Mouse (Mus musculus): Measurements from ENCODE around the gene Limk1.

Gene Limk1

DNA sequence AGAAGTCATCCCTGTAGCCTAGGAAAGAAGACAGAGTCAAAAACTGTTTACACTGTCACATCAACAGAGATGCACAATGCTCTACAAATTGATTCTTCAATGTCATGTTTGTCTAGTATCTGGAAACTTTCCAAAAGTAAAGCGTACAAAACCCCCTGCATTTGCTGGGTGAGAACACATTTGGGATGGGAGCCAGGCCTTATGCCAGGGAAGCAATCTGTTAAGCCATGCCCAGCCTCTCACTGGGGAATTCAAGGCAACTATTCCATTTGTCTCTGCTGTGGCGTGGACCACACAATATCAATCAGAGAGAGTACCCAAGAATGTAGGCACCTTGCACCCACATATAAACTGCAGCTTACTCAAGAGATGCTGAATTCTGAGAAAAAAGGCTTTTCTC, 66.3 kb downstream of the Limk1 start:
- peak; percentile 38 to 68 for DNase-seq

DNA sequence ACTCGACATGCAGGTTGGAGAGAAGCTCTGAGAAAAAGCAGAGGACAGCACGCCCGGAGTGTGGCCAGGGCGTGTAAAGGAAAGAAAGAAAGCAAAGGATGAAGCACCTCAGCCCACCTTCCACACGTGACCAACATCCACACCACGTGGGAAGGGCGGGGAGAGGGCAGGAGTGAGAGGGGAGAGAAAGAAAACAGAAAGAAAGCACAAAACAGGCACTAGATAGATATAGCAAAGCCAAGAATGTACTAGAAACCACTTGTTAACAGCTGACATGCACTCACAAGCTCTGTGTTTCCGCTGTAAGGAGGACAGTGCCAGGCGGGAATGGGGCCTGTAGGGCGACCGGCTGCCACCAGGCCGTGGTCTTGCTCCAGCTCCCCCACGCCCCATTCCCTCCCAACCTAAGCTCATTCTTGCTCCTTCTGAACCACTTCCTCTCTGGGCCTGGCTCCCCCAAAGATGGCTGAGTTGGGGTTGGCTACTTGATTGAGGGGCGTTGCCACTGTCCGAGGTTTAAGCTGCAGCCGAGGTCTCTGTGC, 67.2 kb downstream of the Limk1 start:
- DNase-seq = no peak

DNA sequence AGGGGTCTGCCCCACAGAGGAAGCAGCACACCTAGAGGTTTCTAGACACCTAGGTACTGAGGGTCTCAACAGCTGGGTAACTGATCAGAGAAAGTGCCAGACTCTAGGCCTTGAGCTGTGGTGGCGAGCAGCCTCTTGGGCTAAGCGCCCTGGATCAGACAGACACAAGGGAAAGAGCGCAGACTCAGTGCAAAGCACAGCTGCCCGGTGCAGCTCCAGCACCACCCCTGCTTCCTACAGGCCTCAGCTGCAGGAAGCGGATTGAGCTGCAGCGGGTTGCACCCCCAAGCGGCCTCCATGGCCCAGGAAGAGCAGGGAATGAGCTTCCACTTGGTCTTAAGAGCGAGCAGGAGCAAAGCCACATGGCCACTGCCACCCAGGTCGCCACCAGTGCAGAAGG, 67.9 kb downstream of the Limk1 start:
- DNase-seq = no peak

DNA sequence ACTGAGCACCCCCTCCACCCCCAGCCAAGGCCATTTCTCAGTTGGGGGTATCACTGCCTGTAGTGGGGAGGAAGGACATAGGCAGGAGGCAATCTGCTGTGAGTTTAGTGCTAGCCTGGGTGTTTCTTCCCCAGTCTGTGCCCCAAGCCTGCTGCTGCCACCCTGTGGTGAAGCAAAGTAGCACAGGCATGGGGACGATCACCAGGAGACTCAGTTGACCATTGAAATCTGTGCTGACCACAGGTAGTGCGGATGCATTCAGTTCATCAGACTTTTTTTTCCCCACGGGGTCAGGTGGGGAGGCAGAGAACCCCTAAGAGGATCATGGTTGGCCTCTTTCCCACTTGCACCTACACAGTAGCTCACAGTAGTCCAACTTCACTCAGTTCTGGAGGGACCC, 71.3 kb downstream of the Limk1 start:
- DNase-seq = peak; percentile 65 to 77

DNA sequence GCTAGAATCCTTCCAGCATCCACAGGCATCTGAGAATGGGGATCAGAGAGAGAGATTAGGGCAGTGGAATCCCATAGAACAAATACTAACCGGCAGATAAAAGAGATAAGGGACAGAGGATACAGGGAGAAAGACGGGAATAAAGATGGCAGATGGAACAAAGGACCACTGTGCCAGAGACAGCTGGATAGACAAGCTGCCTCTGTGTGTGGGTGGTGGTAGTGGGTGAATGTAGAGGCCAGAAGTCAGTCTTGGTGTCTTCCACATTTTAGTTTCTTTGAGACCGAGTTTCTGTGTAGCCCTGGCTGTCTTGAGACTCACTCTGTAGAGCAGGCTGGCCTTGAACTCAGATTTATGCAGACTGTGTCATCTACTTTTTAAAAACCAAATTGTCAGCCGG, 72.6 kb downstream of the Limk1 start:
- DNase-seq = no peak

DNA sequence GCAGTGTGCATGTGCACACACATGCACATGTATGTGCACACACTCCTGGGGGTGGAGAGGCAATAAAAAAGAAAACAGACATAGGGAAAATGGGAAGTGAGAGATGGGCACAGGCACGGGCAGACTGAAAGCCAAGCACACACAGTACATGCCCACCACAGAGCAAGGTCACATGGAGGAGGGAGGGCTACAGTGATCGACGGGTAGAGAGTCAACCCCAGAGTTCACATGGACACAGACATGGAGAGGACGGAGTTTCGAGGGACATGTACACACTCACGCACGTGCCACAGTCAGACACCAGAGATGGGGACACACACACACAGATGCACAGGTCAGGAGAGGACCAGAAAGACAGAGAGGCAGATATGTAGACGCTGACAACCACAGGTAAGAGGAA, 73.0 kb downstream of the Limk1 start:
- no peak for DNase-seq

DNA sequence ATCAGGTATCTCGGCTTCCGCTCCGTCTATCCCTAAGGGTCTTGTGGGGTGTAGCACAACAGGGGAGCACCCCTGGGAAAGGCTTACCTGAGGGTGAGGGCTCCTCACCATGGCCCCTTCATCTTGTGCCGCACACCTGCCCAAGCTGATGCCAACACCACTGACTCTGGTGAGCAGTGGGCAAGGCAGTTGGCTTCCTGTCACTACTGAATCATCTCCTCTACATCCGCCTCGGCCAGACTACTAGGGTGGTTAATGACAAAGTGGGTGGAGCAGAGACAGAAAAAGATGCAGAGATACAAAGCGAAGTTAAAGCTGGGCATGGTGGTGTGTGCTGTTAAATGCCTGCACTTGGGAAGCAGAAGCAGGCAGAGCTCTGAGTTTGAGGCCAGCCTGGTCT, 73.6 kb downstream of the Limk1 start, which contains the start of gene Lat2:
Gene Lat2 (minus strand): TSS at position 224 of the 400 bp plus-strand sequence.
- DNase-seq = no peak

DNA sequence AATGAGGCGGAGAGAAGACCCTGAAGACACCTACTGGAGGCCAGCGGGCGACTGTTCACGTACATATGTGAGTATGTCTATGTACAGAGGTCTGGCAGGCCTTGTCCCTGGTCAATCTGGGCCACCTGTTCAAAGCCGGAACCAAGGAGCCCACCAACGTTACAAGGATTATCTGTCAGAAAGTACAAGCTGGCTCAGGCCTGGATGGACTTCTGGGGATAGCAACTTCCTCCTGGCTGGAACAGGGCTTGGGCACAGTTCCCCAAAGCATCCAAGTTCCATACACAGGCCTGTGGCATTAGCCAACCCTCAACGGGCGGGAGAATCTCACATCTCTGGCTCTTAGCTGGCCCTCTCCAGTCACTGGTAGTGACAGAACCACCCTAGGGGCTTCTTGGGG, 74.1 kb downstream of the Limk1 start:
- no peak for DNase-seq

DNA sequence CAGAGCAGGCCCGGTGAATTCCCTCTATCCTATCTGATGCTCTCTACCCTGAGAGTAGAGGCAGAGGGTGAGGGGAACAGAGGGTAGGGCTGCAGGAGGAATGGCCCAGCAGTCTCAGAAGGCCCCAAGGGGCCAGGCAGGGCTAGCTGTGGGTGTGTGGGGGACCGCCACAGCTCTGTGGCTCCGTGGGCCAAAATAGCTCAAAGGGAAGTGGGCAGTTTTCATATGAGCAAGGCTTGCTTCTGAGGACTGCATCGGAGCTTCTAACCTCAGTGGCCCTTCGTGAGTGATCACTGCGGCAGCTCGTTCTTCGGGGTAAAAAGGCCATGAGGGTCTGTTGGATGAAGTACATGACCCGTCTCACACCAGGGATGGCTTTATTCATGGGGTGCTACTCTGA, 74.7 kb downstream of the Limk1 start:
- DNase-seq = no peak

DNA sequence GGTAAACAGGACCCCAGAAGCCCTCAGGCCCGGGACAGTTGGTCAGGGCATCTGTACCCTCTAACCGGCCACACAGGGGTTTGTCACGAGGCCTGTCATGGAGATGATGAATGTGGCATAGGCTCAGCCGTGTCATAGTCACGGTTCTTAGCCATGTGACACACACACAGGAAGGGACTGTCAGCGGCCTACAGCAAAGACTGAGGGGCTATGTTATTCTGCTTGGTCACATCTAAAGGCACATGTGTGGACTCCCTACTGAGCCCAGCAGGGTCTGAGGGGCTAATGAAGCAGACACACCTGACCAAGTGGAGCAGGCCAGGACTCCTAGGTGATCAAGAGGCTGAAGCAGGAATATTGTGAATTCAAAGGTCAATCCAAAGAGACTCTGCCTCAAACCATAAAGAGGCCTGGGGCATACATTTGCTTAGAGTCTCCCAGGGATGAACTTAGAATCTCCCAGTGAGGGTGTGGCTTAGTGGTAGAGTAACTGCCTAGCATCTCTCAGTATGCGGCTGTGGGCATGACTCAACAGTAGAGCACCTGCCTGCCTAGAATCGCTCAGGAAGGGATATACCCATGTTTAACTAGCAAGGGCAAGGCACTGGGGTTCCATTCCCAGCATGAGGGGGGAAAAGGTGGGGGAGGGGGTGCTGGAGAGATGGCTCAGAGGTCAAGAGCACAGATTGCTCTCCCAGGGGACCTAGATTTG, 76.4 kb downstream of the Limk1 start:
- DNase-seq = no peak

DNA sequence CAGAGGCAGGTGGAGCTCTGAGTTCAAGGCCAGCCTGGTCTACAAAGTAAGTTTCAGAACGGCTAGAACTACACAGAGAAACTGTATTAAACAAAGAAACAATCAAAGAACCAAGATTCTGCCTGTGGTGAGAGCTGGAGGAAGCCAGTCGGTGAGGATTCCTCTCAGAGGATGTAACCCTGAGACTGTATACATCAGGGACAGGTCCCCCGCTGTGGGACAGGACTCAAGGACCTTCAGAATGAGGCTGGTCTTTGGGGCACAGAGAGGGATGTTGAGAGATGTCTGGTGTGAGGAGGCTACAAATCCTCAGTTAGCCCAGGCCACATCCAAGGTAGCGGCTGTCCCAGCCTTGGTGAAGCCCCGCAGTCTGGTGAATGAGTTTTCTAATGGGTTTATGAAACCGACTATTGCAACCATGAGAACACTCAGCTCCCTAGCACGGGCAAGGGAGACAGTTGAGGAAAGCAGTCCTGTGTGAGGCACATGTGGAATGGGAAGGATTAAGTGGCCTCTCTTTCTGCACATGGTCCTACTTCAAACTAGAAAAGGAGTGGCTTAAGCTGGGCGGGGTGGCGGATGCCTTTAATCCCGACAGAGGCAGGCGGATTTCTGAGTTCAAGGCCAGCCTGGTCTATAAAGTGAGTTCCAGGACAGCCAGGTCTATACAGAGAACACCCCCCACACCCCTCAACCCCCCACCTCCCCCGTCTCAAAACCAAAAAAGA, 78.3 kb downstream of the Limk1 start:
- no peak for DNase-seq

DNA sequence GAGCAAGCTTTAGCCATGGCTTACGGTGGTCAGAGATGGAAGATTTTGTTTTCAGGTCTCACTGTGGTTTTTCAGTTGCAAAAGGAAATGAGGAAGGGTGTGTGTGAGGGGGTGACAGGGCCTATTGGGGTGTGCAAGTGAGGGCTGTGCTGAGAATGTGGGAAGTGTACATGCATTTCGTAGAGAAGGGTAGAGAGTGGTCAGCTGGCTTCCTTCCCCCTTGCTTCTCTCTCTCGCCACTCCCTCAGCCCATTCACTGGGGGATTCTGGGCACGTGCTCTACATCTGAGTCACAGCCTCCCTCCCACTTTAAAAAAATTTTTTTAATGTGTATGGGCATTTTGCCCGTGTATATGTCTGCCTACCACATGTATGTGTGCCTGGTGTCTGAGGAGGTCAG, 81.3 kb downstream of the Limk1 start:
- no peak for DNase-seq

DNA sequence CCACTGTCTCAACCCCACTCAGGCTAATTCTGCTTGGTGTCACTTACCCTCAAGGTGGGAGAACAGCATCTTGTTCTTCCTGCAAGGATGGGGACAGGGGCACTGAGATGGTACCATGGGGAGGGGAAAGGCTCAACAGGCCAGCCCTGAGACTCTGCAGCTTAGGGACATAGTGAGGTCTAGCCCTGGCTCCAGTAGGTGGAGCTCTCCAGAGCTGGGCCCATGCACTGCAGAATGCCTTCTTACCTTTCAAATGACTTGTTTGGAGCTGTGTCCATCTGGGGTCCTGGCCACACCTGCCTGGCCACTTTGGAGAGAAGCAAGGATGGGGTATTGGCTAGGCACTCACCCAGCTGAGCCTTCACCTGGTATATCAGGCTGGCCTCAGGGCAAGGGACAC, 82.1 kb downstream of the Limk1 start:
- DNase-seq = no peak
